Mouse (Mus musculus) liver, embryonic 15.5 days (tissue): ENCODE measurements at regions not wholly inside any gene's neighbourhood (a gene's known extent, or its start where the extent isn't known, plus 50 kb on each side); places are given as distances from the start of the nearest gene placed in this dataset.

ENCODE experiments used
- ATAC-seq: fragments of 200-750 bp; cut with Nextera tagmentation; 2 replicates; pipeline ENCODE4 v1.8.0; 2017; ENCODE audit warnings: moderate number of reproducible peaks, mild to moderate bottlenecking, moderate library complexity; ENCODE audit not compliant: insufficient read depth
- H3K27ac ChIP-seq: fragments of 300-500 bp; sonication (generic); replicated peaks from 2 replicates; pipeline ENCODE4 v1.5.1; 2015; ENCODE audit warnings: mild to moderate bottlenecking, inconsistent platforms
- H3K27me3 ChIP-seq: fragments of 300-500 bp; sonication (generic); 2 replicates; pipeline ENCODE4 v1.6.1; 2015; ENCODE audit warnings: mild to moderate bottlenecking, inconsistent platforms
- H3K36me3 ChIP-seq: fragments of 300-500 bp; sonication (generic); replicated peaks from 2 replicates; pipeline ENCODE4 v1.6.1; 2015; ENCODE audit warnings: moderate library complexity, mild to moderate bottlenecking, inconsistent platforms
- H3K4me1 ChIP-seq: fragments of 300-500 bp; sonication (generic); replicated peaks from 2 replicates; pipeline ENCODE4 v1.6.1; 2015; ENCODE audit warnings: inconsistent platforms
- H3K4me2 ChIP-seq: fragments of 300-500 bp; sonication (generic); 2 replicates; pipeline ENCODE4 v1.6.1; 2015; ENCODE audit warnings: moderate library complexity, mild to moderate bottlenecking, inconsistent platforms
- H3K4me3 ChIP-seq: fragments of 300-500 bp; sonication (generic); replicated peaks from 2 replicates; pipeline ENCODE4 v1.5.1; 2015; ENCODE audit warnings: mild to moderate bottlenecking, inconsistent platforms
- H3K9ac ChIP-seq: fragments of 300-500 bp; sonication (generic); 2 replicates; pipeline ENCODE4 v1.6.1; 2015; ENCODE audit warnings: moderate library complexity, mild to moderate bottlenecking, inconsistent platforms
- H3K9me3 ChIP-seq: fragments of 300-500 bp; sonication (generic); replicated peaks from 2 replicates; pipeline ENCODE4 v1.6.1; 2016; ENCODE audit warnings: inconsistent platforms
- WGBS: fragments of 180-500 bp; shearing (Covaris S2); methylation state at CpG from one replicate; pipeline ENCODE4 v1.1.7; 2015; ENCODE audit warnings: mixed read lengths; ENCODE audit not compliant: insufficient replicate concordance; 5-methylcytosine and 5-hydroxymethylcytosine counted together

GRCm38 (mm10) chr5:28526435-28526834 lies 59.4 kb upstream of the Shh start:
- Histone ChIP-seq H3K4me2 (no peak overlapping the region), H3K9ac (no peak overlapping the region), H3K9me3 (no peaks in the 10 kb centered on the region), H3K4me1 (no peaks in the 10 kb centered on the region), H3K27me3 (no peaks in the 10 kb centered on the region), H3K27ac (no peak overlapping the region), H3K4me3 (no peak overlapping the region), H3K36me3 (no peaks in the 10 kb centered on the region)
- 70% methylated on average over 3 of the region's 3 CpGs for WGBS
- ATAC-seq, result no peak

DNA sequence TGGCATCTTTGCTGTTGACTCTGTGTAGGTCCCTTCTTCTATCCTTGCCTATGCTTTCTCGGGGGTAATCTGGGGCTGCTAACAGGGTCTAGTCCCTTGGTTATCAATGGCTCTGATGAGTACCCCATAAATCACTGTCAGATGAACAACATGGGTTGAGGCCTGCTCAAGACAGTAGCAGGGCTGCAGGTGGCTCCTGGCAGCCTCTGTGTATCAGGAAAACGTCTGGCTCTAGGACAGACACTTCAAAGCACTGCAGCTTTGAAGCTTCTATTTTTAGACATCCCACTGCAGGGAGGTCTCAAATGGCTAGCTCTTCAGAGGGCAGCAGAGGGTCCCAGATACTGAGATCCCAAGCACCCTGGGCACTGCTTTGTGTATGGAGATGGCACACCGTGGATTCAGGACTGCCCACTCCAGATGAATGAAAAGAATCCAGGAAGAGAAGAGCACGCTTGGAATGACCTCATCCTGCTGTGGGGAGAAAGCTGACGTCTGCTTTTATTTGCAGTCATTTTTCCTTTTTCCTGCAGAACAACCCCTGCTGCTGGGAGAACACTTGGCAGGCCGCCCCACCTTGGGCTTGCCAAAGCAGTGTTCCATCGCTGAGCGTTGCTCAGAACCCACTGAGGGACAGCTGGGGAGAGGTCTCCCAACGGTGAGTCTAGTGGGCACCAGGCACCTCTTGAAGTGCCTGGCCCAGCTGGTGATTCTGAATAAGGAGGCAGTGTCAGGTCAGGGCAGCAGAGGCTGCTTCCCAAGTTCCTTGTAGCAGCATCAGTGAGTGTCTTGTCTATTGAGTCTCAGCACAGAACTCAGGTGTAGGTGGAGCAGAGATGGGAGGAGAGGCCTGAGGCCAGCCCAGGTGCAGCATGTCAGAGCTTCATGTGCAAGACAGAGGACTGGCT lies 54.0 kb upstream of the Shh start:
- H3K9me3 ChIP-seq, result no peaks in the 10 kb centered on the region
- no peaks in the 10 kb centered on the region for H3K27me3 ChIP-seq
- no peak overlapping the region for H3K27ac ChIP-seq
- no peak overlapping the region for H3K9ac ChIP-seq
- no peak overlapping the region for H3K4me2 ChIP-seq
- no peaks in the 10 kb centered on the region for H3K4me1 ChIP-seq
- WGBS, result 37% methylated on average over 9 of the region's 9 CpGs
- ATAC-seq, result no peak
- no peak overlapping the region for H3K4me3 ChIP-seq
- no peaks in the 10 kb centered on the region for H3K36me3 ChIP-seq

- 68% methylated on average over 3 of the region's 3 CpGs for WGBS
- Histone ChIP-seq H3K4me3 (no peak overlapping the region), H3K27me3 (no peaks in the 10 kb centered on the region), H3K36me3 (no peaks in the 10 kb centered on the region), H3K9me3 (no peaks in the 10 kb centered on the region), H3K9ac (no peak overlapping the region), H3K4me2 (no peak overlapping the region), H3K27ac (no peak overlapping the region), H3K4me1 (no peaks in the 10 kb centered on the region)
- no peak for ATAC-seq
These were observed 52.0 kb upstream of the Shh start for GRCm38 (mm10) chr5:28519059-28519543.
